Mouse (Mus musculus) lung, embryonic 14.5 days (tissue): Measurements from ENCODE around the gene Incenp. TPM values are rescaled to one million over a fixed set of nuclear protein-coding genes. Genes with fewer than 3 reads are reported as not detected.

Source experiments
- ATAC-seq: fragments of 200-750 bp; cut with Nextera tagmentation; 2 replicates; pipeline ENCODE4 v1.8.0; 2017; ENCODE audit warnings: mild to moderate bottlenecking, moderate TSS enrichment, moderate library complexity; ENCODE audit not compliant: insufficient read depth
- DNase-seq: peaks from one replicate; pipeline ENCODE4 v3.0.0-alpha.2; 2015
- H3K27ac ChIP-seq: fragments of 300-500 bp; sonication (generic); 2 replicates; pipeline ENCODE4 v1.5.1; 2014; ENCODE audit warnings: low read depth, mild to moderate bottlenecking, moderate library complexity
- H3K27me3 ChIP-seq: fragments of 300-500 bp; sonication (generic); 2 replicates; pipeline ENCODE4 v1.6.1; 2014; ENCODE audit warnings: low read length, control low read depth; ENCODE audit not compliant: insufficient read depth
- H3K36me3 ChIP-seq: fragments of 300-500 bp; sonication (generic); 2 replicates; pipeline ENCODE4 v1.6.1; 2014; ENCODE audit warnings: control low read depth; ENCODE audit not compliant: insufficient read depth
- H3K4me1 ChIP-seq: fragments of 300-500 bp; sonication (generic); 2 replicates; pipeline ENCODE4 v1.6.1; 2014; ENCODE audit warnings: antibody characterized with exemption, control low read depth; ENCODE audit not compliant: insufficient read depth
- H3K4me2 ChIP-seq: fragments of 300-500 bp; sonication (generic); 2 replicates; pipeline ENCODE4 v1.6.1; 2014; ENCODE audit warnings: mild to moderate bottlenecking
- H3K4me3 ChIP-seq: fragments of 300-500 bp; sonication (generic); 2 replicates; pipeline ENCODE4 v1.5.1; 2014; ENCODE audit warnings: low read depth, low read length
- H3K9ac ChIP-seq: fragments of 300-500 bp; sonication (generic); 2 replicates; pipeline ENCODE4 v1.6.1; 2014
- H3K9me3 ChIP-seq: fragments of 300-500 bp; sonication (generic); 2 replicates; pipeline ENCODE4 v1.6.1; 2016; ENCODE audit warnings: low read depth, low read length, control low read depth
- CTCF ChIP-seq: IDR thresholded peaks from 2 replicates; pipeline ENCODE4 v1.5.1; 2016; ENCODE audit warnings: antibody characterized with exemption, low read depth
- WGBS: fragments of 180-500 bp; shearing (Covaris S2); extraction: QIAGEN DNeasy Blood & Tissue Kit; methylation state at CpG from one replicate; pipeline ENCODE4 v1.1.7; 2014; 5-methylcytosine and 5-hydroxymethylcytosine counted together
- polyA plus RNA-seq: library from polyadenylated mRNA; unstranded; fragments of >200 nt; fragmentation: Nextera tagmentation; extraction: Ambion mirVana; gene quantifications from 2 replicates; pipeline ENCODE4 v1.2.1, GENCODE M21; 2014

Incenp gene
- polyA plus RNA-seq, 1 experiment from 2014 or later: 137 TPM

- peak overlapping the region; percentile 96 for H3K4me3 ChIP-seq
- no peaks in the 10 kb centered on the region for H3K9me3 ChIP-seq
- H3K4me1 ChIP-seq: peaks cover 17% of the 10 kb centered on the region
- ATAC-seq (peak; percentile 79), DNase-seq (no peak)
- H3K27me3 ChIP-seq: no peaks in the 10 kb centered on the region
- H3K27ac ChIP-seq: peak overlapping the region; percentile 84
- peak overlapping the region; percentile 45 for H3K9ac ChIP-seq
- peaks cover 22% of the 10 kb centered on the region for H3K36me3 ChIP-seq
- WGBS: 7% methylated on average over 10 of the region's 10 CpGs
- TF ChIP-seq CTCF: no peak
- peak overlapping the region; percentile 71 for H3K4me2 ChIP-seq
Observed at GRCm38 (mm10) chr19:9899780-9900146, 412 bp upstream of the Incenp start.

- TF ChIP-seq CTCF: no peak
- Histone ChIP-seq H3K9me3 (no peaks in the 10 kb centered on the region), H3K4me3 (peak overlapping the region; percentile 96), H3K9ac (peak overlapping the region; percentile 93), H3K36me3 (peaks cover 34% of the 10 kb centered on the region), H3K4me2 (peak overlapping the region; percentile 62), H3K27ac (peak overlapping the region; percentile 90), H3K27me3 (no peaks in the 10 kb centered on the region), H3K4me1 (peaks cover 17% of the 10 kb centered on the region)
- ATAC-seq: no peak
- DNase-seq: peak; percentile 50
- WGBS: 8% methylated on average over 17 of the region's 17 CpGs
Observed at GRCm38 (mm10) chr19:9898339-9899066, 848 bp downstream of the Incenp start.

GRCm38 (mm10) chr19:9896067-9896466, 3.3 kb downstream of the Incenp start:
- Histone ChIP-seq H3K27me3 (no peaks in the 10 kb centered on the region), H3K9me3 (no peaks in the 10 kb centered on the region), H3K4me2 (peak overlapping the region; percentile 62), H3K4me3 (no peak overlapping the region), H3K27ac (no peak overlapping the region), H3K9ac (no peak overlapping the region), H3K4me1 (peaks cover 17% of the 10 kb centered on the region), H3K36me3 (peaks cover 58% of the 10 kb centered on the region)
- no peak for ATAC-seq
- 34% methylated on average over 5 of the region's 5 CpGs for WGBS
- TF ChIP-seq CTCF: no peak
- DNase-seq: no peak

GRCm38 (mm10) chr19:9886771-9887170, 12.6 kb downstream of the Incenp start:
- DNase-seq: no peak
- H3K9ac ChIP-seq: no peak overlapping the region
- H3K27me3 ChIP-seq: no peaks in the 10 kb centered on the region
- no peak overlapping the region for H3K27ac ChIP-seq
- H3K4me1 ChIP-seq: no peaks in the 10 kb centered on the region
- H3K36me3 ChIP-seq: peaks cover 97% of the 10 kb centered on the region
- WGBS: 92% methylated on average over 8 of the region's 8 CpGs
- no peak for TF ChIP-seq CTCF
- no peaks in the 10 kb centered on the region for H3K9me3 ChIP-seq
- no peak for ATAC-seq
- no peak overlapping the region for H3K4me3 ChIP-seq
- no peak overlapping the region for H3K4me2 ChIP-seq

GRCm38 (mm10) chr19:9886348-9886747, 13.0 kb downstream of the Incenp start:
- DNase-seq: no peak
- 63% methylated on average over 1 of the region's 1 CpGs for WGBS
- no peak for TF ChIP-seq CTCF

GRCm38 (mm10) chr19:9878186-9878835, 21.0 kb downstream of the Incenp start:
- no peaks in the 10 kb centered on the region for H3K4me1 ChIP-seq
- WGBS: 94% methylated on average over 20 of the region's 20 CpGs
- ATAC-seq (no peak), DNase-seq (no peak)
- H3K4me3 ChIP-seq: no peak overlapping the region
- no peak overlapping the region for H3K9ac ChIP-seq
- H3K27ac ChIP-seq: no peak overlapping the region
- peaks cover 94% of the 10 kb centered on the region for H3K36me3 ChIP-seq
- no peaks in the 10 kb centered on the region for H3K27me3 ChIP-seq
- H3K4me2 ChIP-seq: no peak overlapping the region
- H3K9me3 ChIP-seq: no peaks in the 10 kb centered on the region
- TF ChIP-seq CTCF: no peak

More at GRCm38 (mm10) chr19:9886348-9886747, 13.0 kb downstream of the Incenp start:
- Histone ChIP-seq H3K9ac (no peak overlapping the region), H3K27me3 (no peaks in the 10 kb centered on the region), H3K4me2 (no peak overlapping the region), H3K36me3 (peaks cover 97% of the 10 kb centered on the region), H3K27ac (no peak overlapping the region), H3K4me1 (no peaks in the 10 kb centered on the region), H3K4me3 (no peak overlapping the region), H3K9me3 (no peaks in the 10 kb centered on the region)
- ATAC-seq: no peak

- Histone ChIP-seq H3K27ac (no peak overlapping the region), H3K36me3 (peaks cover 6% of the 10 kb centered on the region; the same call in 1 of the 2 replicates), H3K9ac (no peak overlapping the region), H3K4me3 (no peak overlapping the region), H3K4me1 (no peaks in the 10 kb centered on the region), H3K9me3 (no peaks in the 10 kb centered on the region), H3K27me3 (no peaks in the 10 kb centered on the region), H3K4me2 (no peak overlapping the region)
- no peak for DNase-seq
- ATAC-seq: no peak
- TF ChIP-seq CTCF: no peak
Observed at GRCm38 (mm10) chr19:9865466-9865865, 33.9 kb downstream of the Incenp start.
